Mouse (Mus musculus): ENCODE results near the gene Gnaq. TPM values are rescaled to one million over a fixed set of nuclear protein-coding genes. Genes with fewer than 3 reads are reported as not detected.
"Not testable (repeated sequence)": the region's sequence is repeated elsewhere in the genome, so short reads cannot be mapped to it uniquely, and the experiment has no call there.

The Gnaq gene
- polyA plus RNA-seq, 1 experiment = 30.2 TPM

DNA sequence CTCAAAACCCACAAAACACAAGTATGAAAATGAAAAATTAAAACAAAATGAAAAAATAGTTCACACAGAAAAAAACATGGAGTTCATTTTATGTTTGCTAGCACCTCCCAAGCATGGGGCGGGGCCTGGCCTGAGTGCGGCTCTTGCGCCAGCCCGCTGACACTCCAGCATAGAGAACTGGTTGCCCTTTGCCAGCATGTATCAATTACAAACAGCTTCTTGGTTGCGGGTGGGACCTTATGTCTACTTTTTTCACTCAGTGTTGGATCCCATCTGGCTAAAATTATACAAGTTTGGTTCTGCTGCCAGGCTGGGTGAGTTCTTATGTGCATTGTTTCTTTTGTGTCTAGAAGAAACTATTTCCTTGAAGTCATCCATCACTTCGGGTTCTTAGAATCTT, 14.8 kb downstream of the Gnaq start:
- DNase-seq (ENCODE audit: low spot score) = no peak

DNA sequence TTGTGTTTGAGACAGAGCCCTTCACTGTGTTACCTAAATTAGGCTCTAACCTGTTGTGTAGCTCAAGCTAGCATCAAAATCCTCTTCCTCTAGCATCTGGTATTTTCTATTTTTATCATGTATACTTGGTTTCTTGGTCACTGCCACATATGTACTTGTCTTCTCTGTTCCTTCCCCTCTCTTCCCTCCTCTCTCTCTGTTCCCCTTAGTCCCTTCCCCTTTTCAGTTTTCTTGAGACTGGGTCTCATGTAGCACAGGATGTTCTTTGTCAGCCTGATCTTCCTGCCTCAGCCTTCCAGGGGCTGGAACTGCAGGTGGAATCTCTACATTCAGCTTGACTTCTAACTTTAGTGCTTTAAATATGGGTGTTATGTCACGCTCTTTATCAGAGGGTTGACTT, 16.5 kb downstream of the Gnaq start:
- no peak for DNase-seq (ENCODE audit: low spot score)

- DNase-seq (ENCODE audit: low spot score) = no peak
Measured at GRCm38 (mm10) chr19:16150328-16150727, 17.7 kb downstream of the Gnaq start.

GRCm38 (mm10) chr19:16153851-16154250, 21.2 kb downstream of the Gnaq start:
- DNase-seq (ENCODE audit: low spot score) = no peak

GRCm38 (mm10) chr19:16154480-16154879, 21.8 kb downstream of the Gnaq start:
- DNase-seq (ENCODE audit: low spot score) = no peak

GRCm38 (mm10) chr19:16157120-16157519, 24.5 kb downstream of the Gnaq start:
- DNase-seq (ENCODE audit: low spot score) = no peak

GRCm38 (mm10) chr19:16160759-16161158, 28.1 kb downstream of the Gnaq start:
- DNase-seq (ENCODE audit: low spot score) = no peak

- DNase-seq (ENCODE audit: low spot score) = no peak
Measured at GRCm38 (mm10) chr19:16161222-16161621, 28.6 kb downstream of the Gnaq start.

GRCm38 (mm10) chr19:16164396-16164795, 31.8 kb downstream of the Gnaq start:
- DNase-seq (ENCODE audit: low spot score) = not testable (repeated sequence)

GRCm38 (mm10) chr19:16167185-16167584, 34.6 kb downstream of the Gnaq start:
- DNase-seq (ENCODE audit: low spot score) = no peak

DNA sequence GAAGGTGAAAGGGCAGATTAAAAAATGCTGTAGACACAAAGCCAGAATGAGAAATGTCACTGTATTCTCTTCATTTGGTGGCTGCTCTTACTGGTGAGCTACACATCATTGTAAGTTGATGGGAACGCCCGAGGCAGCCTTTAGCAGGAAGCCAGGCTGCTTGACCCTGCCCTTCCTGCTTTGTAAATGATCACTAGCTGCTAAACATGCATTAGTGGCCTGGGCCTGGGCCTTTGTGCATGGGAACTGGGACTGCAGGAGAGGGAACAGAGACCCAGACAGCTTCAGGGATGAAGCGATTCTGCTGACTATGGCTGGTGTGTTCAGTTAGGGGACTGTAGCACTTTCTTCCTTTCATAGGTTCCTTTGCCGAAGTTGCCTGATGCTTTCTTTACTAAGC, 35.6 kb downstream of the Gnaq start:
- no peak for DNase-seq (ENCODE audit: low spot score)

GRCm38 (mm10) chr19:16168653-16169198, 36.1 kb downstream of the Gnaq start:
- no peak for DNase-seq (ENCODE audit: low spot score)

- no peak for DNase-seq (ENCODE audit: low spot score)
Measured at GRCm38 (mm10) chr19:16170724-16171123, 38.1 kb downstream of the Gnaq start.

GRCm38 (mm10) chr19:16173721-16174120, 41.1 kb downstream of the Gnaq start:
- DNase-seq (ENCODE audit: low spot score) = no peak

DNA sequence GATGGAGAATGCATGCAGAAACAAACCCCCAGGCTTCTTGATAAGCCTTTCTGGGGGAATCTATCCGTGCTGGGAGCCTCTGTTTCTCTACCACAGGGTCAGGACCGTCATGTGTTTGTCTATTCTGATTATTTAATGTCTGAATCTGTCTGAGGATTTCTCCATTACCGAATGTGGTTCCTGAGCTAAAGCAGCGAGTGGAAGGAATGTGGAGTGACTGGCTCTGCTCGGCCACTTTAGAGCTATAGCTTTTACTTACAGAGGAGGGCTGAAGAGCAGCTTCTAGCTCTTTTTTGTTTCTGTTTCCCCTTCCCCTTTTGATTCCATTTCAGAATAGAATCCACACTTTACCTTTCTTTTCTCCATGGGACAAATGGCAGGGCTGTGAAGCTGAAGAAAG, 43.8 kb downstream of the Gnaq start:
- DNase-seq (ENCODE audit: low spot score) = no peak

- DNase-seq (ENCODE audit: low spot score) = no peak
Measured at GRCm38 (mm10) chr19:16177139-16177727, 44.6 kb downstream of the Gnaq start.

DNA sequence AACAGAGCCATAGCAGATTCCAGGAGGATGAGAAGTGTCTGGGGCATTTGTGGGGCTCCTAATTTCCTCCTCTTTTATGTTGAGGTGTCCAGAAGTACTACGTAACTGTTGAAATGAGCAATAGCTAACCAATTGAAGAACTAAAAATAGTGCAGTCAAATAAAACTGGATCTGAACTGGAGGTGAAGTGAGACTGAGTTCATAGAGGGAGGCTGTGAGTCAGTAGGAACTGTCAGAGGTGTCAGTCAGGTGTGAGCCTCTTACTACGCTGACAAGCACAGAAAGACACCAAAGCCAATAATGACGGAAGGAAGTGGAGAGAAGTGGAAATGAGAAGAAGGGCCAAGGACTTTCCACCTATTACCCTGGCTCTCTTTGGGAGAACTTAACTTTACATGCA, 48.6 kb downstream of the Gnaq start:
- no peak for DNase-seq (ENCODE audit: low spot score)

DNA sequence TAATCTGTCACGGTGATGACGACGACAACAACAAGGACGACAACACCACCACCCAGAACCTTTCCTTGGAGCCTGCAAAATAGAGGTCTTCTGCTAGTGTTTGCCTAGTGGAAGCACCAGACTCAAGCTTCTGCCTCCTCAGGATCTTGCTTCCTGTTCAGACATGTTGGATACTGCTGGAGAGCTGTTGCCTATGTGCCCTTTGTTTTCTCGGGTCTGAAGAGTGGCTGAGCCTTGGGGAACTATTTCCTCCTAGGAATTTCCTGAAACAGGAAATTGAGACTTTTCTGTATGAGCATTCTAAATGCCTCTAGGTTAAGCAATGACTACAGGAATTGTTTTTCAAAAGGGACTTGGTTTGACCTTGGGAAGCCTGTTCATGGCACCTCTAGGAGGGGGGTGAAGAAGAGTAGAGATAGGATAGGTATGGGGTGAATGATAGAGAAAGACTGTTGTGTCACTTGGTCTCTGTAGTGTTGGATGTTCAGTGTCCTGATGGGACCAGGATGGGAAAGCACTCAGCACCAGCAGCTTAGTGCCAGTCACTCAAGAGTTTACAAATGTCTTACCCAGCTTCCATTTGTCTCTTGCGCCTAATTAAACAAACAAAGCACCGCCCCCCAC, 49.3 kb downstream of the Gnaq start:
- no peak for DNase-seq (ENCODE audit: low spot score)

DNA sequence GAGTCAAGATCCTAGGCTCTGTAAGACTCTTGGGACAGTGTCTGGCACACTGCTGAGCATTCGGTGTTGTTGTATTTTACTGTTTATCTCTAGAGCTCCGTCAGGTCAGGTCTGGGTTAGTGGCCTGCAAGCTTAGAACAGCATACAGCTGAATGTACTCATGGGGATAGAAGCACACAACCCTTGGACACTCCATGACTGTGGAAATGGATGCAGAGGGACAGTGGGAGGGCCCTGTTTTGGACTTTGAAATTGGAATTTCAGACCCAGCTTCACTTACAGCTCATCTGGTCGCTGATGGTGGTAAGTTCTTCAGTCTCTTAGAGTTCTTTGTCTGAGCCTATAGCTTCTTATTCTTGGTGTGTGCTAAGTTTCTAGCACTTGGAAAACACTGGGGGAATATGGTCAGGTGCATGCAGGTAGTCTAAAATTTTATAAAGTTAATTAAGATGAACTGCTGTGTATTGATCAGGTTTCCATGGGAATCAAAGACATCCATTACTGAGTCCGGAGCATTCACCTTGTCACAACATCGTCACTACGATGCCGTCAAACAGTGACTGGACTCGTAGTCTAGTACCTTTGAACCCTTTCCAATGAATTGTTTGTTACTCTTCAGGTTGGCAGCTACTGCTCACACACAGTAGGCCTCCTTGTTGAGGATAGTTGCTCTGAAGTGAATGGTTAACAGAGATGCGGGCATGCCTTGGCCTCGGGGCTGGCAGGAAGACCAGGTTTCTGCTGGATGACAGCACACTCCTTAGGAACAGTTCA, 51.1 kb downstream of the Gnaq start:
- no peak for DNase-seq (ENCODE audit: low spot score)

- DNase-seq (ENCODE audit: low spot score) = no peak
Measured at GRCm38 (mm10) chr19:16186984-16187383, 54.4 kb downstream of the Gnaq start.

DNA sequence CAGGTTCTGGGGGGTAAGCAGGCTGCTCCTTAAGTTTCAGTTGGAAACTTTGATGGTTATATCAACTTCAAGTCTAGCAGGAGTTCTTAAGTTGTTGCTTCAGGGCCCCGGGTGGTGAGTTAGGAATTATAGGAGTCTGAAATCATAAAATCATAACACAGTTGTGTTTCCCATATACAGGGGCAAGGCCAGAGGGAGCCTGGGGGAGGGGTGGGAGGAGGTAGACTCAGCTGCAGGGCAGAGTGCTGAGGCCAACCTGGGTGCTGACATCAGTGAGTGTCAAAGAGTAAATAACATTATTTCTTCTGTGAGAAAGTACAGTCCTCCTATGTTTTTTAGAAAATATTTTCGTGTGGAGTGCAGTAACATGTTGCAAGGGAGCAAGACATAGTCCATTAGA, 55.3 kb downstream of the Gnaq start:
- no peak for DNase-seq (ENCODE audit: low spot score)

DNA sequence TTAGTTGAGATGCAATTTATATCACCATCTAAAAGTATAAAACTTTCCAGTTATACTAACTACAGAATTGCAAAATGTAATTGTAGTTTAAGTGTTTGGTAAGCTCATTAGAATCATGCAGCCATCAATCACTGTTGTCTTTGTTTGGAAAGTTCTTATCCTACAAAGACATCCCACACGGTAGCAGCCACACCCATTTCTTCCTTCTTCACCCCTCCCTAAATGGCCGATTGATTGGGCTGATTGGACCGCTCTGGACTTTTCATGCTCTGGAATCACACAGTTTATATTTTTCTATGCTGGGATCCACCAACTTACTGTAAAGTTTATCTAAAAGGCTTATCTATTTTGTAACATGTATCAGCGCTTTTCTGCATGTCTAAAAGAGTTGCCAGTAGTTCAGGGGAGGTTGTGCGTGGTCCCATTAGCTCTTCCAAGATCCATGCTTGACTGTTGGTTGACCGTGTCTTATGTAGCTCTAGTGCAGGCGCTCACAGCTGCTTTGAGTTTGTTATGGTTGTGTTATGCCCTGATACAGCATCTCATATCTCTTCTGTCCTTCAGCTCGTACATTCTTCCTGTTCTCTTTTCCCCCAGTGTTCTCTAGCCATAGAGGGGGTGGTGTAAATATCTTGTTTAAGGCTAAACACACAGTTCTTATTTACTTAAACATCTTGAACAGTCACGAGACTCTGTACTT, 56.6 kb downstream of the Gnaq start:
- DNase-seq (ENCODE audit: low spot score) = no peak
